Mouse (Mus musculus) embryo, embryonic 11.5 days (tissue): ENCODE measurements around the gene Iqgap3.

Experiments used
- DNase-seq: peaks from one replicate; pipeline ENCODE4 v3.0.0-alpha.2; 2012; ENCODE audit warnings: low read depth, low spot score

Iqgap3 gene

GRCm38 (mm10) chr3:88094126-88094525 is 12.4 kb downstream of the Iqgap3 start:
- DNase-seq, result no peak

- no peak for DNase-seq
These were observed 15.9 kb downstream of the Iqgap3 start for GRCm38 (mm10) chr3:88097666-88098065.

GRCm38 (mm10) chr3:88100251-88100650 is 18.5 kb downstream of the Iqgap3 start:
- DNase-seq, result no peak

GRCm38 (mm10) chr3:88101736-88102135 is 20.0 kb downstream of the Iqgap3 start:
- no peak for DNase-seq

GRCm38 (mm10) chr3:88102196-88102595 is 20.4 kb downstream of the Iqgap3 start:
- DNase-seq, result no peak

GRCm38 (mm10) chr3:88102611-88103010 is 20.8 kb downstream of the Iqgap3 start:
- no peak for DNase-seq

- DNase-seq, result no peak
These were observed 24.4 kb downstream of the Iqgap3 start for GRCm38 (mm10) chr3:88106126-88106525.

- no peak for DNase-seq
These were observed 27.4 kb downstream of the Iqgap3 start for GRCm38 (mm10) chr3:88109126-88109525.

GRCm38 (mm10) chr3:88114396-88114795 is 32.6 kb downstream of the Iqgap3 start:
- no peak for DNase-seq

- no peak for DNase-seq
These were observed 38.4 kb downstream of the Iqgap3 start for GRCm38 (mm10) chr3:88120117-88120651.

- DNase-seq, result no peak
These were observed 39.7 kb downstream of the Iqgap3 start for GRCm38 (mm10) chr3:88121164-88122131.

- no peak for DNase-seq
These were observed 43.4 kb downstream of the Iqgap3 start for GRCm38 (mm10) chr3:88125195-88125594.

- DNase-seq, result no peak
These were observed 44.4 kb downstream of the Iqgap3 start for GRCm38 (mm10) chr3:88126181-88126580.

- no peak for DNase-seq
These were observed 45.9 kb downstream of the Iqgap3 start for GRCm38 (mm10) chr3:88127636-88128035.

GRCm38 (mm10) chr3:88128056-88128455 is 46.3 kb downstream of the Iqgap3 start:
- no peak for DNase-seq

- no peak for DNase-seq
These were observed 47.2 kb downstream of the Iqgap3 start for GRCm38 (mm10) chr3:88129006-88129405.

GRCm38 (mm10) chr3:88131071-88131470 is 49.3 kb downstream of the Iqgap3 start:
- no peak for DNase-seq

GRCm38 (mm10) chr3:88132492-88132891 is 50.7 kb downstream of the Iqgap3 start:
- DNase-seq, result no peak

GRCm38 (mm10) chr3:88133187-88133771 is 51.5 kb downstream of the Iqgap3 start:
- DNase-seq, result no peak

- DNase-seq, result no peak
These were observed 54.6 kb downstream of the Iqgap3 start for GRCm38 (mm10) chr3:88136346-88136745.

- no peak for DNase-seq
These were observed 55.2 kb downstream of the Iqgap3 start for GRCm38 (mm10) chr3:88136945-88137494.

GRCm38 (mm10) chr3:88137821-88138220 is 56.0 kb downstream of the Iqgap3 start:
- no peak for DNase-seq
